Mouse (Mus musculus) small intestine, adult 2 months (tissue): Measurements from ENCODE around the gene Coa3.

ENCODE experiments used
- CTCF ChIP-seq: fragments of 200-500 bp; IDR thresholded peaks from 2 replicates; pipeline ENCODE4 v1.5.1; 2012; ENCODE audit warnings: low read depth, mild to moderate bottlenecking, control low read depth, inconsistent platforms, low read length, moderate library complexity, mixed read lengths; ENCODE audit not compliant: insufficient replicate concordance, insufficient read length; ENCODE audit errors: extremely low read depth
- POLR2A ChIP-seq: fragments of 200-500 bp; IDR thresholded peaks from 2 replicates; pipeline ENCODE4 v1.6.1; 2012; ENCODE audit warnings: low read depth, mild to moderate bottlenecking, control low read depth, inconsistent platforms, low read length, moderate library complexity

DNA sequence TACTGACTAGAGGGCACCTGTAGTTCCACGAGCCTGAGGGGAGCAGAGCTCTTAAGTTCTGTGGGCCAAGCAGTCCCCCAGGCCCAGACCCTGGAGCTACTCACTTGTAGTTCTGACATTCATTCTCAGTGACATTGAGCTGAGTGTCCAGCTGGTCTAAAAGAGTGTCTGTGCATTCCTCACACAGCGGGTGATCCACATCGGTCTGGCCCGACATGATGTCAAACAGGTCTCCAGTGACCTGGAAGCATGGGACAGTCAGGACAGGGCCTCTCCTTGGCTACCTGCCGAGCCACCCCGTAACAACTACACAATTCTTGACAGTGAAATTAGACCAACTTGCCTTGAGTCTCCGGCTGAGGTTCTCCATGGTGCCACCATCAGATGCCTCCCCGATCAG, 16.3 kb upstream of the Coa3 start:
- TF ChIP-seq POLR2A (no peak), CTCF (no peak)
